Mouse (Mus musculus): Measurements from ENCODE around the gene Nfyc. TPM values are rescaled to one million over a fixed set of nuclear protein-coding genes. Genes with fewer than 3 reads are reported as not detected.

Nfyc gene
- polyA plus RNA-seq (2015; fragmentation: Nextera tagmentation; extraction: Ambion mirVana): 59.8 and 62.3 TPM in 2 replicates

GRCm38 (mm10) chr4:120831472-120831871, at the start of gene Nfyc:
Gene Nfyc (minus strand): TSS chr4:120831572.

GRCm38 (mm10) chr4:120854588-120855319, 23.4 kb upstream of the Nfyc start, which contains the start of gene Rims3:
Gene Rims3 (plus strand): TSS chr4:120854816.

GRCm38 (mm10) chr4:120747941-120748866, 83.2 kb downstream of the Nfyc start, which contains the start of gene Kcnq4:
Gene Kcnq4 (minus strand): TSS chr4:120748612.

MicroRNAs within 50 kb of the gene (microRNA counts, 519-probe panel; counts per million panel counts)
- 2,709 counts per million, percentile 70 among the panel's probes with 10 or more counts for microRNA mmu-miR-30e

Small RNA genes lying within 50 kb of the gene (microRNA-seq; reads per million reads assigned to microRNA genes)
- gene Gm23936: 0 reads per million in 2 experiments
- 26.7 to 32.8 reads per million in 2 experiments for gene Mir30c-1
- gene Mir30e: 0 reads per million in 2 experiments
- gene Mir30f: 0 reads per million in 2 experiments

Other genes starting within 250 kb of the Nfyc start
- not detected in 2 replicates for gene Gm8439, start 242.8 kb downstream of the Nfyc start, polyA plus RNA-seq (2015; fragmentation: Nextera tagmentation; extraction: Ambion mirVana)
- gene Cited4, start 165.0 kb downstream of the Nfyc start, polyA plus RNA-seq (2015; fragmentation: Nextera tagmentation; extraction: Ambion mirVana): 16.2 and 19.9 TPM in 2 replicates
- gene Kcnq4, start 83.0 kb downstream of the Nfyc start, polyA plus RNA-seq (2015; fragmentation: Nextera tagmentation; extraction: Ambion mirVana): 8.2 and 11.8 TPM in 2 replicates
- gene Rims3, start 23.2 kb upstream of the Nfyc start, polyA plus RNA-seq (2015; fragmentation: Nextera tagmentation; extraction: Ambion mirVana): 0.09 and 0.17 TPM in 2 replicates
- 6.6 and 7.2 TPM in 2 replicates for gene Exo5, start 93.4 kb upstream of the Nfyc start, polyA plus RNA-seq (2015; fragmentation: Nextera tagmentation; extraction: Ambion mirVana)
- gene Zfp69, start 120.1 kb upstream of the Nfyc start, polyA plus RNA-seq (2015; fragmentation: Nextera tagmentation; extraction: Ambion mirVana): 2.0 and 2.1 TPM in 2 replicates
- gene Smap2, start 185.7 kb upstream of the Nfyc start, polyA plus RNA-seq (2015; fragmentation: Nextera tagmentation; extraction: Ambion mirVana): 6.8 and 8.8 TPM in 2 replicates
- gene Col9a2, start 207.8 kb upstream of the Nfyc start, polyA plus RNA-seq (2015; fragmentation: Nextera tagmentation; extraction: Ambion mirVana): 1.6 and 5.5 TPM in 2 replicates